Mouse (Mus musculus) layer of hippocampus, adult 9-11 months (tissue): Measurements from ENCODE around the gene Fam234b.

Experiments used
- DNase-seq: peaks from one replicate; pipeline ENCODE4 v3.0.0; 2022

The Fam234b gene

DNA sequence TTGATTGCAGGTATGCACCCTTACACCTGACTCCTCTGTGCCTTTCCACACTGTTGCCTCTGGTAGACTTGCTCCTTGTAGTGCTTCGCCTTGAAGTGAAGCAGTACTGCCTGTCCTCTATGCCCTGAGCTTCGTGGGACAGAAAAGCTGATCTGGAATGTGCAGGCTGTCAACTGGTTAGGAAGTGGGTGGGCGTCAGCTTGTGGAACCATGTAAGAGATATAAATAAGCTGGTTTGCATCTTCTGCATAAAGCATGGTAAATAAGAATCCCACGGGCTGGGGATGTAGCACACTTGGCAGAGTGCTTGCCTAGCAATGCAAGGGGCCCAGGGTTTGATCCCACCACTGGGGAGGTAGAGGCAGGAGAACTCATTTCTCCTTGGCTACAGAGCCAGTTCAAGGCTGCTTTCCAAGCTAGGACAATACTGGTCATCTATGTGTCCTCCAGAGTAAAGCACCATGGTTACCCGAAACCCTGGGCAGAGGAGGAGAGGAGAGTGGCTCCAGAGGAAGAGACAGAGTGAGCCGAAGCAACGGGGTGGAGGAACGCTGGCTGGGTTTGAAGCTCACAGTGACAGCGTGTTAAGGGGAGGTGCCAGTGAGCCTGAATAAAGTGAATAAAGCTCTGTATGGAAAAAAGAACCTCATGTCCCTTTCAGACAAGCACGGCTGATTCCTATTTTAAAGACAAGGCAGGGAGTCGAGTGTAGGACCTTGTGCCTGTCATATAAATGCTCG lies 34.8 kb downstream of the Fam234b start:
- DNase-seq, result peak; percentile 76

DNA sequence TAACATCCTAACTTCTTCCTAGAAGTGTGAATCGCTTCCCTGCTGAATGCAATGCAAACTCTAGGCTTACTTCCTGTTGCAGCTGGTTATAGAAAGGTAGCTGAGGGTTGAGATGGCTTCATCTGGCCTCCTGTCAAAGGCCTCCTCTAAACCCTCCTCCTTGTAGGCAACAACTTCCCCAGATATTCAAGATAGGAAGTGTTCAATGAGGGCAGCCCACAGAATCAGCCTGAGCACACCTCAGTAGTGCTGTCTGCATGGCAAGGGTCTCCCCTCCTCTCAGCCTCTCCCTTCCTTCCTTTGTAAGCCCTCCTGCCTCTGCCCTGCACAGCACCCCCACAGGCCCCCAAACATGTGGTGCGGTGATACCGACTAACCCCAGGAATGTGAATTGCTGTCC lies 38.0 kb downstream of the Fam234b start:
- no peak for DNase-seq

GRCm38 (mm10) chr6:135236576-135236975 lies 38.8 kb downstream of the Fam234b start:
- no peak for DNase-seq

- DNase-seq, result no peak
These were observed 39.5 kb downstream of the Fam234b start for GRCm38 (mm10) chr6:135237326-135237725.

- DNase-seq, result no peak
These were observed 40.4 kb downstream of the Fam234b start for GRCm38 (mm10) chr6:135238211-135238610.

DNA sequence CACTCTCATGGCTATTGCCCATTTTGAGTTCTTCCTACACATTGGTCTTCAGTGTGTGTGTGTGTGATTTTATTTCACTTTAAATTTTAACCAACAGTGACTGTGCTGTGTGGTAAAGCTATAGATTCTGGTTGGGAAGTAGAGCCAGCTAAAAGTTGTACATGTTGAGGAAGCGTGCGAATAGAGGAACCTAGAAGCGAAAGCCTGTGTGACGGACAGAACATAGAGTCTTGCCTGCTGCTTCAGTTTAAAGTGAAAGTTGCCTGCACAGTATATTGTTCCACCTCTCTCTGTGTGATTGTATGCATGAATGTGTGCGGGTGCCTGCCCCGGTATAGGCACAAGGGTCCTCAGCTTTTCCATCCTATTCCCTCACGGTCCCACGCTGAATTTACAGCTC lies 42.6 kb downstream of the Fam234b start:
- no peak for DNase-seq

DNA sequence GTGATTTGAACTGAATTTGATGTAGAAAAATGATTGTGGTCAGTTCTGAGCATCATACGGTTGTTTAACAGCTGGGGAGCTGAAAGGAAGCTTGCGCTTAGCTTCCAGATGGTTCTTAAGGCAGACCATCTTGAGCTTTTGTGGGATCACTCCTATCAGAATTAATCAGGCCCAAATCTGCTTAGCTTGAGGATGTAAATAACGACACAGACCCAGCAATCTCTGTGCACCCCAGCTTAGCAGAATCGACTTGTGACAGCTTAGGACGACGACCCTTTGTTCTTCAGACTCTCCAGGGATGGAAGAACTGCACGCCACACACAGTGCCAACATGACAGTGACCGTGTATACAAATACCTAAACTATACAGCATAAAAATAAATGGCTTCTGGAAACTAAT lies 47.8 kb downstream of the Fam234b start:
- DNase-seq, result no peak

DNA sequence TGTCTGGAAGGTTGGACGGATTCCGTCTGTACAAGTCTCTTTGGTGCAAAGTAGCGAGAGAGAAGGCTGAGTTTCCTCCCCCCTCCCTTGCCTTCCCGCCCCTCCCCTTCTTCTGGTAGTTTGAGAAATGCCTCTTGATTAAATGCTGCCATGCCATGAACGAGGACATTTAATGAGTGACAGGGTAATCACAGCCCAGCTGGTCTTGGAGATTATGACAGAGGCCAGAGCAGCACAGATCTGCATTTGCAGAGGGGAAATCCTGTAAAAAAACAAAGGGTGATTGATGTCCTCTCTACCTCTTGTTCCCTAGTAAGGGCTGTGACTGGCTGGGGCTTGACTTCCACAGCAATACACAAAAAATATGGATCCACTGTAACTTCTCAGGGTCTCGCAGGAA lies 50.1 kb downstream of the Fam234b start:
- no peak for DNase-seq

DNA sequence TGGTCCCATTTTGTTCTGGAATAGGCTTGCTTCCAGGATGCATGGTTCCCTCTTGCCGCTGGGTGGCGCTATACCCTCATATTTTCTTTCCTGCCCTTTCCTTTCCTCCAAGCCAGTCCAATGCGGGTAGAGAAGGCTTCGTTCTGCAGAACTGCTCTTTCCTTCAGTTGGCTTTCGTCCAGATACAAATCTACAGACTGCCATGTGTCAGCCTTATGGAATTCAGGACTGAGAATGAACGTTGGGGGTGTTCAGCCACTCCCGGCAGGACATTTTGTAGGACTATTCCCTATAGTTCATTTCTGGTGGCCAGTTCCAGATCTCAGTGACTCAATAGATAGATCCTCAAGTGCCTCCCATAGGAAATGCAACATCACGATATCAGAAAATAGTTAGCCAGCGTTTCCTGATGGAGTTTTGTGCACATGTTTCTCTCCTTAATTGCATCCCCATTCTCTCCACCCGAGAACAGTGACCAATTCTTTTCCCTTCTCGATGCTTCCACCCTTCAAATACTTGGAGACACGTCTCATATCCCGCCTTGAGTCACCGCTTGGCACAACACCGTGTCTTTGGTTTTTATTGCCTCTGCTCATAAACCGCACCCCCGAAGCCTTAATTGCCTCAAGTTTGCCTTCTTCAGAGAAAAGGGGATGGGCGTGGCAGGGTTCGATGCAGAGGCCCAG lies 52.2 kb downstream of the Fam234b start:
- peak; percentile 56 for DNase-seq

GRCm38 (mm10) chr6:135250926-135251699 lies 53.3 kb downstream of the Fam234b start:
- DNase-seq, result no peak

DNA sequence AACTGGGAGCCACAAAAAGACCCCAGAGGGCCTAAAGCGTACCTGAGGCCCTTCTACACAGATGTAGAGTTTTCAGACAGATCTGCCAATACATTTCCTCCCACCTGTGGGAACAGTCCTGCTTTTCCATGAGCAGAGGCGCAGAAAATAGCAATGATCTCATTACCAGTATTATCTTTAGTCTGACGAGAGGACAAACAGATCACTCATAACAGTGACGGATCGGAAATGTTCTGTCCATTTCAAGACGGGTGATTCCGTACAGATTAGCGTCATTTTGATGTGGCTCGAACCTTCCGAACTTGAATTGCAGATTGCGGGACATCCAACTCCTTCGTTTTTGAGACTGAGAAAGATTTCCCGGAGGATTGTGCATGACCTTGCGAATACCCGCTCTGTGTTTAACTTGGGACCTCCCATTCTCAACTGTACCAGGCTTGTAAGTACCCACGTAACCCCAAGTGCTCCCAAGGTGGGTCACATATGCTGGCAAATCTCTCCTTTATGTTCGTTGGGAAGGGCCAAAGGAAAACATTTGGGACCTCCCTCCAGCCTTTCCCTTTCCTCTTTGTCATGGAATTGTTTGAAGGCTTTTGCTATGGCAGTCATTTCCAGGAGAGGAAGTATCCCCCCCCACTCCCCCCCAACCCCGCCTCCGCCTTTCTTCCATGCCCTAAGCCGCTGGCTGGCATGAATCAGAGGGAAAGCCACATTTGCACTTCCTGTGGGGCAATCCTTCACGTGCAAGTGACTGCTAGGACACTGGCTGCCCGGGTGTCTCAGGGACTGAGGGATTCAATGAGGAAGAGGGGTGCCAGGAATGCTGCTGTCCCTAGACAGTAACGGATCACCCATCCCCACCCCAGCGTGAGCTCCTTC lies 54.3 kb downstream of the Fam234b start:
- no peak for DNase-seq

GRCm38 (mm10) chr6:135252728-135253077 lies 54.9 kb downstream of the Fam234b start:
- DNase-seq, result peak; percentile 78

- no peak for DNase-seq
These were observed 56.4 kb downstream of the Fam234b start, which contains the start of gene Gsg1 for GRCm38 (mm10) chr6:135254153-135254552. TSS of gene Gsg1 (minus strand) at chr6:135254351.

DNA sequence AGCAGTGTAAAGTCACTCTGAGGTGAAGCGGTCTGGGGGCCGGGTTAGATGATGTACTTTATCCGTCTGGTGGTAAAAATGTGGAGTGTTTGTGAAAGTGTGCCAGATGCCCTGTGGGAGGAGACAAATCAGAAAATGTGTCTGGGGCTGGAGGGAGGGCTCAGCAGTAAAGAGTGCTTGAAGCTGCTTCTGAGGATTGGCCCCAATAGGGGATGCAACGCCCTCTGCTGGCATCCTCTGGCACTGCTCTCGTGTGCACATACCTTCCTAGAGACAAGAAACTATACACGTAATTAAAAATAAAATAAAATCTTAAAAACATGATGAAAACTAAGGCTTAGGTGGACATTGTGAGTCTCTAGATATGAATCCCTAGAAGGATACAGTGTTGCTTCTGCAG lies 62.7 kb downstream of the Fam234b start:
- no peak for DNase-seq

DNA sequence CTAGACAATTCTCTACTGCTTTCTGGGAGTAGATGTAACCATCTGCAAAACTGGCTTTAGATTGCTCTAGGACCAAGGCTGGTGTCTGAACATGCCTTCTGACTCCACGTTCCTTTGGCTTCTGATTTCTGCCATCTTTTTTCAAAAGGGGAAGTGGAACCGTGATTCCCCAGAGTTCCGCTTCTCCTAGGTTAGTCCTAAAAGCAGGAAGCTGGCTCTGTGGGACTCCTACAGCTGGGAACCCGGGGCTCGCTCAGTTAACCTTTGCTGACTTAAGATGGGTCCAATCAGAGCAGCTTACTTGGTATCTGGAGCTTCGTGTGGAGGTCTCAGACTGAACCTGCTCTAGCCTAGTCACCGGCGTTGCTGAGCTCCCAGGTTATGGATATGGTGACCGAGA lies 63.3 kb downstream of the Fam234b start:
- no peak for DNase-seq

- DNase-seq, result no peak
These were observed 64.8 kb downstream of the Fam234b start for GRCm38 (mm10) chr6:135262565-135262964.

DNA sequence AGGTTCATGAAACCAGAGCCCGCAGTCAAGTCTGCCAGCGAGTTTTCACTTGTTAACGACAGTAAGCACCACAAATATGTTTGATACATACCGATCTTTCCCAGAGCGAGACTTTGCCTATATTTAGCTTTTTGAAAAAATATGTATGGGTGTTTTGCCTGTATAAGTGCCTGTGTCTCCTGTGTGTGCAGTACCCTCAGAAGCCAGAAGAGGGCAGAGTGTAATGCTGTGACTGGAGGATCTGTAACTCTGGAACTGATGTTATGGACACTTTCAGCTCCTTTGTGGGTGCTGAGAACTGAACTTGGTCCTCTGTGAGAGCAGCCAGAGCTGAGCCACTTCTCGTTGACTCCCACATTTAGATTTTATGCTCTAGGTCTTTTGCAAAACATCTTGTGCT lies 66.4 kb downstream of the Fam234b start:
- no peak for DNase-seq

DNA sequence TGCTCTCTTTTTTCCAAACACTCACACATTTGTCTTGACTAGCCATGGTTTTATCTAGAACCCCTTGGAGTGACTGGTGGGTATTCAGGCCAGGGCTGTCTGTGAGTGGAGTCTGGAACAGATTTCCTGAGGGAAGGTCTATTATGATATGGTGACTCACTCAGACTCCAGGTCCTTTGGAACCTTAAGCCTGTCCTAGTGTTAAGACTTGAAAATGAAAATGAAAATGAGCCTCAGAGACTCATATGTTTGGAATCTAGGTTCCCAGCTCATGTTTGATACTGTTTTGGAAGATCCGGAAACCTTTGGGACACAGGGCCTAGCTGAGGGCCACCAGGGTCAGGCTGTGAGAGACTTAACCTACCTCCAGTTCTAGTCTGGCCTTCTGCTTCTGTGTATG lies 68.3 kb downstream of the Fam234b start:
- no peak for DNase-seq

DNA sequence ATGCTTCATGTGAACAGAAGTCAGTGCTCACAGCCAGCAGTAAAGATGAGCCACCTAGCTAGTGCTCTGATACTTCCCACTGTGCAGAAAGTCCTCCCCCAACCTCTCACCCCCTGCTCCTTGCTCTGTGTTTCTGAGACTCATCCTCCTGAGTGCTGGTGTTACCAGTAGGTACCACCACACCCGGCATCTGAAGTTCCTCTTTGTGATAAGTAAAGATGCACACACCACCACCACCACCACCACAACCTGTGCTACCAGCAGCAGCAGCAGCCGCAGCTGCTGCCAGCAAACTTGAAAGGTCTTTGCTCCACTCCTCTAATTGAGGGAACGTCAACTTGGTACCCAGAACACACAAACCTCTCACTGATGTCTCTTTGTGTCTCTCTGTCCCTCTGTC lies 69.4 kb downstream of the Fam234b start:
- no peak for DNase-seq

DNA sequence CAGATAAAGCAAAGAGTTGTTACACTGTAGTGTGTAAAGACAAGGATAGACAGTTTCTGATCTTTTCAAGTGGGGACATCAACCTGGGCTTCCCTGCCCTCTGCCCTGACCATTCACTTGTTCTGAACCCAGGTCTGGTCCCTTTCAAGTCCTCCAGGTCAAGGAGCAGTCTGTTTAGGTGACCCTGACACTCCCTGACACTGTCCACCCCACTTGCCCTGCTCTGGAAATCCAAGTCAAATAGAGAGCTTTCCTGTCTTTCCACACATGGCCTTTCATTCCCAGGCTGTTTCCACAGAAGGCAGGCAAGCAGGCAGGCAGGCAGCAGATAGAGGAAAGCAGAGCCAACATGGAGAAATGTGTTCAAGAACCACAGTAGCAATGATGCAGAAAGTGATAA lies 70.6 kb downstream of the Fam234b start:
- DNase-seq, result no peak

- no peak for DNase-seq
These were observed 71.8 kb downstream of the Fam234b start for GRCm38 (mm10) chr6:135269626-135270025.

- DNase-seq, result no peak
These were observed 74.0 kb downstream of the Fam234b start for GRCm38 (mm10) chr6:135271761-135272160.

DNA sequence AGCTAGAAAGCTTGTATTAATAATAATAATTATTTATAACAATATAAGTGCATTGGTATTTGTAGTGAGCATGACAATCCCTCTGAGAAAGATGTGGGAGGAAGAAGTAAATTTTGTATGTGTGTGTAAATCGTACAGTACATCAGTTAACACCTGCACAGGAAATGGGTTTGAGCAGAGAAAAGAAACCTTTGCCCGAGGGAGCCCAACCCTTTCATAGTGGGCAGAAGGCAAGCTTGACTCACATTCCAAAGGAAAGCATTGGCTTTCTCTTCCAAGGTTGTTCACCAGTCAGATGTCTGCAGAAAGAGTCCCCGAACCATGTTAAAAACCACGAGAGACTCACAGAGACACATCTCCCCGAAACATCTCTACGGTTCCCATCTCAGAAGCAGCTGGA lies 75.3 kb downstream of the Fam234b start:
- no peak for DNase-seq
